In genomic region chr12:75177646-75178030, GRCm38 (mm10) we compare ENCODE assay signal across 8 mouse cellular contexts. TPM values are rescaled to one million over a fixed set of nuclear protein-coding genes. Genes with fewer than 3 reads are reported as not detected.
DNase-seq lines count a peak whose midpoint lies in the region; ATAC-seq and TF ChIP-seq lines count a peak whose summit lies in the region.

No protein-coding gene starts in this region.

- peak overlapping the region; percentile 66 for H3K4me2 ChIP-seq in heart, embryonic 14.5 days (ENCODE audit: low read length)
- H3K4me2 ChIP-seq in limb, embryonic 12.5 days = peak overlapping the region; percentile 93

- H3K4me3 ChIP-seq in heart, embryonic 14.5 days (ENCODE audit: control insufficient read depth in 1 of 2, insufficient read depth in 1 of 2, low read depth in 1 of 2, low read length in 2 of 2) = peak overlapping the region; percentile 4 to 32; a peak in 2 of 4 replicates
- H3K4me3 ChIP-seq in ES-Bruce4 (ENCODE audit: low read depth, low read length) = peak overlapping the region; percentile 62
- H3K4me3 ChIP-seq in forebrain, embryonic 10.5 days = peak overlapping the region; percentile 68
- peak overlapping the region; percentile 50 for H3K4me3 ChIP-seq in limb, embryonic 12.5 days (replicated peaks)

- no peak for TF ChIP-seq EP300 in ES-Bruce4 (IDR thresholded peaks at IDR 0.05; ENCODE audit: insufficient read depth, low read depth, low read length)

- peaks cover 70% of the 10 kb centered on the region for H3K27me3 ChIP-seq in heart, embryonic 14.5 days (ENCODE audit: control insufficient read depth, insufficient read depth, low read length)
- H3K27me3 ChIP-seq in ES-Bruce4 (ENCODE audit: control insufficient read depth, insufficient read depth, low read length, poor library complexity, severe bottlenecking) = peaks cover 4% of the 10 kb centered on the region
- peaks cover 66% of the 10 kb centered on the region for H3K27me3 ChIP-seq in forebrain, embryonic 10.5 days (ENCODE audit: poor library complexity, severe bottlenecking)
- peaks cover 71% of the 10 kb centered on the region for H3K27me3 ChIP-seq in limb, embryonic 12.5 days

- 4% methylated on average over 13 of the region's 13 CpGs for WGBS in heart, embryonic 14.5 days
- WGBS in forebrain, embryonic 10.5 days = under 1% methylated on average over 13 of the region's 13 CpGs
- WGBS in limb, embryonic 12.5 days = 1% methylated on average over 13 of the region's 13 CpGs

- TF ChIP-seq CTCF in ES-Bruce4 (IDR thresholded peaks at IDR 0.05; ENCODE audit: low read depth, low read length) = no peak

- intact Hi-C loops in heart, postnatal 25 days (cut with DNase I) = no loop called here

- H3K36me3 ChIP-seq in heart, embryonic 14.5 days (ENCODE audit: control insufficient read depth, insufficient read depth, low read length) = no peaks in the 10 kb centered on the region
- H3K36me3 ChIP-seq in ES-Bruce4 (ENCODE audit: control insufficient read depth, insufficient read depth, low read length, poor library complexity, severe bottlenecking) = no peaks in the 10 kb centered on the region
- H3K36me3 ChIP-seq in forebrain, embryonic 10.5 days (replicated peaks) = no peaks in the 10 kb centered on the region
- H3K36me3 ChIP-seq in limb, embryonic 12.5 days = no peaks in the 10 kb centered on the region

- DNase-seq in heart, postnatal 25 days (ENCODE audit: low spot score) = no peak
- DNase-seq in forebrain, embryonic 10.5 days (ENCODE audit: extremely low spot score, low spot score) = no peak
- DNase-seq in gastrocnemius, postnatal 10 days = no peak

- H3K4me1 ChIP-seq in heart, embryonic 14.5 days (ENCODE audit: control insufficient read depth in 2 of 2, insufficient read depth in 2 of 2, low read length in 2 of 2) = peaks cover 7 to 13% of the 10 kb centered on the region in 2 experiments; a peak in 3 of 4 replicates
- H3K4me1 ChIP-seq in ES-Bruce4 (ENCODE audit: control insufficient read depth, insufficient read depth, low read length) = no peaks in the 10 kb centered on the region
- H3K4me1 ChIP-seq in forebrain, embryonic 10.5 days = peaks cover 18% of the 10 kb centered on the region
- peaks cover 22% of the 10 kb centered on the region for H3K4me1 ChIP-seq in limb, embryonic 12.5 days (replicated peaks)

- H3K9me3 ChIP-seq in heart, embryonic 14.5 days (ENCODE audit: control insufficient read depth, low read length) = no peaks in the 10 kb centered on the region
- H3K9me3 ChIP-seq in ES-Bruce4 (replicated peaks; ENCODE audit: control insufficient read depth, insufficient read depth, low read length, poor library complexity, severe bottlenecking) = no peaks in the 10 kb centered on the region
- H3K9me3 ChIP-seq in forebrain, embryonic 10.5 days = no peaks in the 10 kb centered on the region
- H3K9me3 ChIP-seq in limb, embryonic 12.5 days = no peaks in the 10 kb centered on the region

- H3K27ac ChIP-seq in heart, embryonic 14.5 days (replicated peaks in 1 of 2; ENCODE audit: control insufficient read depth in 1 of 2, insufficient read depth in 1 of 2, low read depth in 2 of 2, low read length in 2 of 2) = no peak overlapping the region
- H3K27ac ChIP-seq in ES-Bruce4 (ENCODE audit: insufficient read depth, low read length) = no peak overlapping the region
- H3K27ac ChIP-seq in forebrain, embryonic 10.5 days = peak overlapping the region; percentile 77
- no peak overlapping the region for H3K27ac ChIP-seq in limb, embryonic 12.5 days

- H3K9ac ChIP-seq in heart, embryonic 14.5 days (ENCODE audit: low read length) = no peak overlapping the region
- H3K9ac ChIP-seq in ES-Bruce4 (ENCODE audit: low read depth, poor library complexity, severe bottlenecking) = peak overlapping the region; percentile 30; the same call in 1 of the 2 replicates
- no peak overlapping the region for H3K9ac ChIP-seq in limb, embryonic 12.5 days (replicated peaks)

- no peak for TF ChIP-seq POLR2A in ES-Bruce4 (IDR thresholded peaks at IDR 0.05; ENCODE audit: insufficient read depth, low read length)

- ATAC-seq in heart, embryonic 14.5 days (ENCODE audit: insufficient number of reproducible peaks, insufficient read depth, low FRiP score, low read depth) = no peak
- 0 out of 2 replicates have a peak, but pooled peaks have one; percentile 48 for ATAC-seq in limb, embryonic 12.5 days (ENCODE audit: insufficient number of reproducible peaks, insufficient read depth, low FRiP score, low TSS enrichment, low read depth)
- ATAC-seq in megakaryocyte-erythroid progenitor cell, adult 5-6 weeks (replicated peaks; ENCODE audit: low FRiP score, low TSS enrichment, poor library complexity, severe bottlenecking) = no peak
- ATAC-seq in inflammation-experienced regulatory T-cells, adult 6 months = no peak

RNA-seq across cellular contexts. Expression of gene Kcnh5, which starts 0.5 kb away (rescaled TPM):
- not detected in 2 replicates for polyA plus RNA-seq in heart, embryonic 14.5 days (2014; fragmentation: Nextera tagmentation; extraction: Ambion mirVana)
- total RNA-seq in heart, postnatal 25 days (2021) = not detected
- not detected in 2 replicates for polyA plus RNA-seq in ES-Bruce4 (2011; ENCODE audit: insufficient read depth, insufficient read length, low read depth, missing spikeins)
- polyA plus RNA-seq in forebrain, embryonic 10.5 days (2016; fragmentation: Nextera tagmentation; extraction: Ambion mirVana) = 0.33 and 0.90 TPM in 2 replicates
- polyA plus RNA-seq in limb, embryonic 12.5 days (2016; fragmentation: Nextera tagmentation; extraction: Ambion mirVana) = 0.26 and 0.35 TPM in 2 replicates
- not detected in 2 replicates for total RNA-seq in megakaryocyte-erythroid progenitor cell, adult 5-6 weeks (2014; fragmentation: Nextera tagmentation)
- not detected in 2 replicates for total RNA-seq in megakaryocyte-erythroid progenitor cell, adult 5-6 weeks (2017)
- under 1 TPM; 0.23 to 0.40 TPM for total RNA-seq in gastrocnemius, postnatal 10 days (2021)
- not detected for polyA plus RNA-seq in inflammation-experienced regulatory T-cells, adult 6 months (2017; shearing (Covaris generic))

Comparison
In these comparisons a context has a peak if more than half of its experiments do, and no peak if none do; other contexts are left out.
1. H3K4me3 ChIP-seq: peak in every context shown above with its lines; median percentile 68 in forebrain, embryonic 10.5 days; 62 in ES-Bruce4; 50 in limb, embryonic 12.5 days; 18 in heart, embryonic 14.5 days.